Mouse (Mus musculus) layer of hippocampus, postnatal 25 days (tissue): ENCODE measurements around the gene Dnajc1. TPM values are rescaled to one million over a fixed set of nuclear protein-coding genes. Genes with fewer than 3 reads are reported as not detected.

Experiments
- DNase-seq, 2 experiments: peaks; one replicate each; pipeline ENCODE4 v3.0.0; 2022; ENCODE audit warnings: mixed read lengths in 2 of 2, low spot score in 1 of 2; ENCODE audit errors: extremely low spot score in 1 of 2
- total RNA-seq, 2 experiments: library from RNA; stranded (reverse); gene quantifications; 2 replicates each; pipeline ENCODE4 v1.2.3; 2021

Gene Dnajc1
- total RNA-seq = 10 to 100 TPM; 20.7 to 23.9 TPM

GRCm38 (mm10) chr2:18392331-18393021, at the start of gene Dnajc1:
Dnajc1 (minus strand) TSS chr2:18392830.
- peak; percentile 70 to 81 for DNase-seq

GRCm38 (mm10) chr2:18441871-18442270, 49.2 kb upstream of the Dnajc1 start:
- DNase-seq = no peak

DNA sequence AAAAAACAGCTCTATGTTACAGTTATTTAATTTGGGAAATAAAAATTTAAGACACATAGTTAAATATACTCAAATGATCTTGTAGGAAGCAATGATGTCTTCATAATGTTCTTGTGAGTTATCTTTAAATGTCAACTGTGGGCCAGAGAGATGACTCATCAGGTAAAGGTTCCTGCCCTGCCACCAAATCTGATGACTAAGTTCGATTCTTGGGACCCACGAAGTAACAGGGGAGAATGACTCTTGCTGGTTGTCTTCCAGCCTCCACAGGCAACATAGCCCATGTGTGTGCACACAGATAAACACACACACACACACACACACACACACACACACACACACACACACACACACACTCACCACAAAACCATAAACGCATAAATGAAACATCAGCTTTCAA, 22.6 kb upstream of the Dnajc1 start:
- no peak for DNase-seq

GRCm38 (mm10) chr2:18403679-18404078, 11.0 kb upstream of the Dnajc1 start:
- DNase-seq = no peak

DNA sequence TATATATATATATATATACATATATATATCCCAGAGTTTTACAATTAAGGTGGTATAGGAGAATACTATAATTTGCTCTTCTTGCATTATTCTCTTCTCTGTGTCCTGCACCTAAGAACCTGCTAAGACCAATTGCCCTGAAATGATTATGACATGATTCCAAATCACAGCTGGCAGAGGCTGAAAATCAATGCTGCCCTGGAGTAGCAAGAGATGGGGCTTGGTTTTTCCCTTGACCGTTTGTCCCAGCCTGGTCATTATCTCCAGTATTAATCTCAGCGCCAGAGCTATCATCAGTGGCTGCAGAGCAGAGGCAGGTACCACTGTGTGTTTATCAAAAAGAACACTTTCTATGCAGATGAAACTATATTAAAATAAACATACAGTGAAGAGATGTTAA, 9.1 kb upstream of the Dnajc1 start:
- DNase-seq = no peak

GRCm38 (mm10) chr2:18393022-18393519, 441 bp upstream of the Dnajc1 start:
- DNase-seq = no peak

DNA sequence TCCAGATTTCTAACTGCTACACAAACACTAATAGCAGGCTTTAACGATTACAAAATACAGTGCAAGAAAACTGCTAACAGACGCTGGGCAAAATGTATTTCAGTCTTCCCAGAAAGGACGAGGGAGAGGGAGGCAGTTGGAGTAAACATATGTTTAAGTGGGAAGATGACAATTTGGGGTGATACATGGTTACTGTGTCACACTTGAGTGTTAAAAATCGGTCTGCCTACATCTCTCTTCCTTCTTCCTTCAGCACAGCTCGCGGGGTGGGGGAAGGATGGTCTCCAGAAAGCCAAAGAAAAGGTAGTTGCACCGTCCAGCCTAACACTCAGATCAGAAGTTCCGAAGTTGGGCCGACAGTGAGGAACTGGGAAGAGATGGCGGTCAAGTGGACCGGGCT, 769 bp downstream of the Dnajc1 start:
- no peak for DNase-seq

DNA sequence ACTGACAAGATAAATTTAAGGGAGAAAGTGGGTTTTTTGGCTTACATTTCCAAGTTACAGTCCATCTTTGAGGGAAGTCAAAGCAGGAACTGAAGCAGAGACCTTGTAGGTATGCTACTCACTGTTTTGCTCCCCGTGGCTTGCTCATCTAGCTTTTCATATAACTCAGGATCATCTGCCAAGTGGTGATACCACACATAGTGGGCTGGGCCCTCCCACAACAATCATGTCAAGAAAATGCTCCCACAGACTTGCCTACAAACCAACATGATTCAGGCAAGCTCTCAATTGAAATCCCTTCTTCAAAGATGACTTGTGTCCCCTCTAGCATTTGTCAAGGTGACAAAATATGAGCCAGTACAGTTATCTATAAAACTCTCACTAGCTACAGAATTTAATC, 3.0 kb downstream of the Dnajc1 start:
- DNase-seq = no peak

DNA sequence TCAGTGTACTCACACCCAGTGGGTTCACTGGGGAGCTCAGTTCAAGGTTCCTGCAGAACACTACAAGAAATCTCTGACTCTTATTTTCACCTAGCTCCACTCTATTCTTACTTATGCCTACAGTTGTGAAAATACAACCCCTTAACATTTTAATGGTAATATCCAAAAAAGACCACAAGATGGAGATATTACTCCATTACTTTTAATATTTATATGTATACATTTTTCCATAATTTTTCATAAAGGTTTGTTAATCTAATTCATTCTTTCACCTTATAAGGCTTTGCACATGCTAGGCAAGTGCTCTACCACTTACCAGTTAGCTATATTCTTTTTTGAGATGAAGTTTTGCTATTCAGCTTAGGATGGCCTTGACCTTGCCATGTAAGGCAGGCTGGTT, 11.0 kb downstream of the Dnajc1 start:
- no peak for DNase-seq

DNA sequence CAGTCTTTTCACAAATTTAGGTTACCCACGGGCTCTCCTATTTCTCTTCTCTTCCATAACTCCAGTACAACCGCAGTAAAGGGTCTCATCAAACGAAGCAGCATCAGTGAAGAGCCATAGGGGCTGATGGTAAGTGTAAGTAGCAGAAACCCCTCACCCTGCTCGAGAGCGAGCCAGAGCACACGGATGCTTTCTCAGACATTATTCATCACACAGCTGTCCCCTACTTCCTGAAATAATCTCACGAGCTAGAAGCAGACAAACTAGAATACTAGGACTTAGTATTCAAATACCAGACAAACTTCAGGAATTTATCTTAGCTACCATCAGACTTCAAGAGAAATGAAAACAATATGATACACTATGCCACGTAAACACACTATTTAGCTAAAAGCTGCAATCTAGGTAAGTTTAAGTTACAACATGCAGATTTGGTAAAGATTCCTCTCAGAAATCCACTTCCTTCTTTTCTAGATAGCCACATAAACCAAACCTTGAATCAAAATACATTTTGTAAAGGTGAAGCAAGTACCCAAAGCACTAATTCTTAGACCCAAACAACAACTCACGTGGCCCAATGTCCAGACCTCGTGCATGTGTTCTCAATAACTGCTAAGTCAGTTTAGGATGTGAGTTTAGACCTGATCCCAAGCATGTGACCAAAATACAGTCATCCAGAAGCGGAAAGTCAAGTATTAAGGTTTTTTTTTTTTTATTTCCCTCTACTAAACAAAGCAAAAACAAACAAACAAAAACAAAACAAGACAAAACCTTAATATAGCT, 20.0 kb downstream of the Dnajc1 start:
- DNase-seq = no peak

DNA sequence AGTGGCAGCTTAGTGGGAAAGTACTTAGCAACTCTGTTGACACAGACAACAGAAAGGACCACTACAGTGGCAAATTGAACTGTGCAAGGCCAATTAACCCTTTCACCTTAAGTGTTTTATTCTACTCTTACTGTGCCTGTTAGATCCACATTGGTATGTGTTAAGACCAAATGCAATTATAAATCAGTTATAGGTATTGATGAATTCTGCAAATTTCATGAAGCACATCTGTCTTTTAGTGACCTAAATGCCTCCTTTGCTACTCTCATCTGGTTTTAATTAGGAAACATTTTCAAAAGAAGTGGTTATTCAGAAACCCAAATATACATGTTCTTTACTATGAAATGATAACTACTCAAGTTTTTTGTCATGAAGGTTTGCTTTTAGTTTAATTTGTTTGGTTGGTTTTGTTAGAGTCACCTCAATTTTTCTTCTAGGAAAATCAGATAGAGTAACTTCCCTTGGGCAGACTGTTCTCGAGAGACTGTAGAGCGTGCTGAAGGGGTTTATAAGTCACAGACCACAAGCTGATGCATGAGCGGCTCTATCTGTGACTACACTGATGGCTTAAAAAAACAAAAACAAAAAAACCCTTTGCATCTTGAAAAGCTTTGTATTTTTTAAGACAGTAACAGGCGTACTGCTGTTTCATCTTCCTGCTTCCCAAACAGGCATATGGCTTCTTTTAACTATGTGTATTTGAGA, 21.7 kb downstream of the Dnajc1 start:
- no peak for DNase-seq

- DNase-seq = no peak
Observed at GRCm38 (mm10) chr2:18364402-18364801, 28.2 kb downstream of the Dnajc1 start.

GRCm38 (mm10) chr2:18355293-18355692, 37.3 kb downstream of the Dnajc1 start:
- no peak for DNase-seq

DNA sequence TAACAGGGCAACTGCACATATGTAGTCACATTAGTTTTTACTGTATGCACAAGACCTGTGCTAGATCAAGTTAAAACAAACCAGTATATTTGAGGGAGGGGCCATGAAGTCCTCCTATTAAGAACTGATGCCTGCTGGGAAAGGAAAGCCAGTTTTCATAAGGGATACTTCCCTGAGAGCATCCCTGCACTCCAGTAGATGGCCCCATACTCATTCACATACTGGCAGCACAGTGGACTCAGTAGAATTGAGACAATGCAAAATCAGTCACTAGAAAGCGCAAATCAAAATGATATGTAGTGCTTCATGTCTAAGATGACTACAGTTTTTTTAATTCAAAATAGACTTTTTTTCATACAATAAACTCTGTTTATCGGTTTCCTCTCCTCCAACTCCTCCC, 40.0 kb downstream of the Dnajc1 start:
- no peak for DNase-seq

DNA sequence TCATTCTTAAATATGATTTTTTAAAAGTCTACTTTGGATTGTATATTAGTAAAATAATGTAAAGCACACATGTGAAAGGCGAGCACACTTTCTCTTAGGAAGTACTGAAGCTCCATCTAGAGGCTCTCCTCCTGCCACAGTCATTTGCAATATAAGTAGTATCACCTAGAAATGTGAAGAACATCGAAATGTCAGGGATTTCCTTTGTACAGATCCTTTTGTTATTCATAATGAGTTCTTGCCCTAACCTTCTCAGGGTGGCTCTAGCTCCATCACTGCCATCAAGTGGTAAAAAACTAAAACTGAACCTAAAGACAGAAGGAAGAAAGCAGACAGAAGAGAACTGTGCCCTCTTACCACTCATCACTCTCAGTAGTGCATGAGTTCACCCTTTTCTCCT, 49.2 kb downstream of the Dnajc1 start:
- no peak for DNase-seq

- DNase-seq = no peak
Observed at GRCm38 (mm10) chr2:18318671-18319070, 74.0 kb downstream of the Dnajc1 start.

- no peak for DNase-seq
Observed at GRCm38 (mm10) chr2:18317503-18318281, 74.9 kb downstream of the Dnajc1 start.

DNA sequence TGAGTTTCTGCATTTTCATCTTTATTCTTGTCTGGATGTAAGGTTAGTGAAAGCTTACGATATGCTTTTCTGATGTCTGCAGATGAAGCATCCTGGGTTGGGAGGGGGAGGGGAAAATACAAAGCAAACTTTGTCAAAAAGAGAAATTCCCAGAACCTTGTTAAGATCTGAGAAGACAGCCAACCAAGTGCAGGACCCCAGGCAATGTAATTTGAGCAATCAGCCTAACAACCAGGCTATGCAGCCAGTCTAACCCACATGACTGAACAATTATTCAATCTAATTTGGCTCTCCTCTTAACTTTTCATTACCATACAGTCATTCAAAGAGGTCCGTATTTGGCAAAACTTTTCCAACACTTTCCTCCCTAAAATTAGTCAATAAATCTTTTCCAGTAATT, 75.7 kb downstream of the Dnajc1 start:
- DNase-seq = no peak

- DNase-seq = no peak
Observed at GRCm38 (mm10) chr2:18310261-18311104, 82.1 kb downstream of the Dnajc1 start.
